Mouse (Mus musculus) stomach, embryonic 16.5 days (tissue): ENCODE results near the gene Por. TPM values are rescaled to one million over a fixed set of nuclear protein-coding genes. Genes with fewer than 3 reads are reported as not detected.

Source experiments
- ATAC-seq: fragments of 200-750 bp; cut with Nextera tagmentation; 2 replicates; pipeline ENCODE4 v1.8.0; 2017; ENCODE audit warnings: moderate number of reproducible peaks, moderate TSS enrichment; ENCODE audit not compliant: insufficient read depth, low FRiP score
- H3K27ac ChIP-seq: fragments of 300-500 bp; sonication (generic); 2 replicates; pipeline ENCODE4 v1.5.1; 2014; ENCODE audit warnings: low read length
- H3K27me3 ChIP-seq: fragments of 300-500 bp; sonication (generic); 2 replicates; pipeline ENCODE4 v1.6.1; 2014; ENCODE audit warnings: low read length, control low read depth, mixed read lengths; ENCODE audit not compliant: control insufficient read depth, insufficient read depth
- H3K36me3 ChIP-seq: fragments of 300-500 bp; sonication (generic); 2 replicates; pipeline ENCODE4 v1.6.1; 2014; ENCODE audit warnings: low read length; ENCODE audit not compliant: control insufficient read depth, insufficient read depth
- H3K4me1 ChIP-seq: fragments of 300-500 bp; sonication (generic); 2 replicates; pipeline ENCODE4 v1.6.1; 2014; ENCODE audit warnings: low read length, control low read depth, mixed read lengths; ENCODE audit not compliant: control insufficient read depth, insufficient read depth
- H3K4me2 ChIP-seq: fragments of 300-500 bp; sonication (generic); 2 replicates; pipeline ENCODE4 v1.6.1; 2014; ENCODE audit warnings: low read depth, low read length, mixed read lengths
- H3K4me3 ChIP-seq: fragments of 300-500 bp; sonication (generic); replicated peaks from 2 replicates; pipeline ENCODE4 v1.5.1; 2014; ENCODE audit warnings: mild to moderate bottlenecking, low read length
- H3K9ac ChIP-seq: fragments of 300-500 bp; sonication (generic); 2 replicates; pipeline ENCODE4 v1.6.1; 2014; ENCODE audit warnings: low read length
- H3K9me3 ChIP-seq: fragments of 300-500 bp; sonication (generic); replicated peaks from 2 replicates; pipeline ENCODE4 v1.6.1; 2016; ENCODE audit warnings: low read length, control low read depth; ENCODE audit not compliant: control insufficient read depth
- WGBS: fragments of 180-500 bp; shearing (Covaris S2); extraction: QIAGEN DNeasy Blood & Tissue Kit; methylation state at CpG from one replicate; pipeline ENCODE4 v1.1.7; 2014; 5-methylcytosine and 5-hydroxymethylcytosine counted together
- polyA plus RNA-seq: library from polyadenylated mRNA; unstranded; fragments of >200 nt; fragmentation: Nextera tagmentation; extraction: Ambion mirVana; gene quantifications from 2 replicates; pipeline ENCODE4 v1.2.1, GENCODE M21; 2015

The Por gene
- polyA plus RNA-seq, 1 experiment from 2014 or later = 136 TPM

- peak overlapping the region; percentile 96 for H3K4me3 ChIP-seq
Observed at GRCm38 (mm10) chr5:135742941-135743740, 73.3 kb downstream of the Por start.

DNA sequence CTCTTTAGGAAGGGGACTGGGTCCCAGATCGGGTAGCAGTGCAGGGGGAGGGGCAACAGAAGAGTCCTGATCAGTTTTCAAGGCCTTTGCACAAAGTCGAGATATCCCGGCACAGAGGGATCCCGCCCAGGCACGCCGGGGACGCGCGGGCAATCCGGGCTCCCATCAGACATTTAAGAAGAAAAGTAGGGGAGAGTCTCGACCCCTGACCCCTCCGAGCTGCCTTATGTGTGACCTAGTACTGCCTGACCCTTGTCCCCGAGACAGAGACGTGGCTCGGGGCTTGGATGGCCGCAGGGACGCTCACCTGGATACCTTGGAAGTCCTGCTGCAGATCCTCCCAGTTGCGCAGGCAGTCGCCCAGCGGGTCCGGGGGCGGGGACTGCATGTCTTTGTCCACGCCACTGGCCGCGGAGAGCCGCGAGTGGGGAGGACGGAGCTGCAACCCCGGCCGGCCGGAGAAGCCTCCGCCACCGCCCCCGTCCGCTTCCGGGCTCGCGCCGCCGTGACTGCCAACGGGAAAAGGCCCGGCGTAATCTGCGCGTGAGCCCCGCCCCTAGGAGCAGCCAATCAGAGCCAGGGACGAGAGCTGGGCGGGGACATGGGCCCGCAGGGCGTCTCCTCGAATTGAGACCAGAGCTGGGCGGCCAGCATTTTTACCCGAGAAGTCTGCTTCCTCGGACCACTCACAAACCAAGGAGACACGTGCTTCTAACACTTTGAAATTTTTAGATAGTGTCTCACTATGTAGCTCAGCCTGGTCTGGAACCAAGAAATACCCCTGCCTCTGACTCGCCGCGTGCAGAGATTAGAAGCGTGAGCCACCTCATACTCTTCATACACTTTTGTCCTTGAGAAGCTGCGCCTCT is 74.1 kb downstream of the Por start, which contains the start of gene Tmem120a:
Gene Tmem120a (minus strand): TSS at position 708 of the 869 bp plus-strand sequence.
- Histone ChIP-seq H3K9me3 (peaks cover 13% of the 10 kb centered on the region; the same call in 1 of the 2 replicates), H3K9ac (peak within 1 kb of the TSS; percentile 87), H3K4me3 (peak within 1 kb of the TSS; percentile 96), H3K27me3 (no peaks in the 10 kb centered on the region), H3K4me2 (peak within 1 kb of the TSS; percentile 78), H3K36me3 (no peaks in the 10 kb centered on the region), H3K4me1 (peaks cover 9% of the 10 kb centered on the region), H3K27ac (peak within 1 kb of the TSS; percentile 67)
- WGBS = under 1% methylated on average over 60 of the region's 60 CpGs
- ATAC-seq = peak; percentile 97

More at GRCm38 (mm10) chr5:135742941-135743740, 73.3 kb downstream of the Por start:
- Histone ChIP-seq H3K27ac (no peak overlapping the region), H3K4me2 (peak overlapping the region; percentile 78), H3K27me3 (no peaks in the 10 kb centered on the region), H3K9ac (peak overlapping the region; percentile 87), H3K9me3 (peaks cover 13% of the 10 kb centered on the region; the same call in 1 of the 2 replicates), H3K4me1 (peaks cover 9% of the 10 kb centered on the region), H3K36me3 (no peaks in the 10 kb centered on the region)
- WGBS = 23% methylated on average over 18 of the region's 18 CpGs
- ATAC-seq = no peak

- H3K9ac ChIP-seq = peak overlapping the region; percentile 87
- peak; percentile 9 for ATAC-seq
- H3K27me3 ChIP-seq = no peaks in the 10 kb centered on the region
- peaks cover 13% of the 10 kb centered on the region; the same call in 1 of the 2 replicates for H3K9me3 ChIP-seq
- peak overlapping the region; percentile 78 for H3K4me2 ChIP-seq
- no peaks in the 10 kb centered on the region for H3K36me3 ChIP-seq
- peak overlapping the region; percentile 96 for H3K4me3 ChIP-seq
- WGBS = 14% methylated on average over 12 of the region's 12 CpGs
- peak overlapping the region; percentile 67 for H3K27ac ChIP-seq
- H3K4me1 ChIP-seq = peaks cover 9% of the 10 kb centered on the region
Observed at GRCm38 (mm10) chr5:135744742-135745141, 74.9 kb downstream of the Por start.

- 67% methylated on average over 1 of the region's 1 CpGs for WGBS
- no peak overlapping the region for H3K27ac ChIP-seq
- no peak for ATAC-seq
- no peaks in the 10 kb centered on the region for H3K4me1 ChIP-seq
- no peak overlapping the region for H3K4me3 ChIP-seq
- no peak overlapping the region for H3K9ac ChIP-seq
- no peak overlapping the region for H3K4me2 ChIP-seq
- H3K9me3 ChIP-seq = peaks cover 13% of the 10 kb centered on the region; the same call in 1 of the 2 replicates
- H3K36me3 ChIP-seq = no peaks in the 10 kb centered on the region
- H3K27me3 ChIP-seq = no peaks in the 10 kb centered on the region
Observed at GRCm38 (mm10) chr5:135751041-135751440, 81.2 kb downstream of the Por start.

DNA sequence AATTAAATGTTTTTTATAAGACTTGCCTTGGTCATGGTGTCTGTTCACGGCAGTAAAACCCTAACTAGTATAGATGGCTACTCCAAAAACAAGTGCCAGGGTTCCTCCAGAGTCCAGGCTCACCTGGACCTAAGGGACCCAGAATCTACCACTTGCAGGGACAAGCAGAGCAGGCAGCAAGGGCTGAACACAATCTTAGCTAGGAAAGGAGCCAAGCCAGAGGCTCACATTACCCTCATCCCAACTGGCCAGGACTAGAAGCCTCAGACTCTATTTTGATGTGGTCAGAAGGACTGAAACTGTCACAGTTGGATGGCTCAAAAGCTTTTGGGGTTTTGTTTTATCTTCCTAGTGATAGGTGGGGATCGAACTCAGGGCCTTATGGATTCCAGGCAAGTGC is 81.8 kb downstream of the Por start:
- Histone ChIP-seq H3K4me2 (no peak overlapping the region), H3K9me3 (peaks cover 13% of the 10 kb centered on the region; the same call in 1 of the 2 replicates), H3K4me1 (no peaks in the 10 kb centered on the region), H3K27me3 (no peaks in the 10 kb centered on the region), H3K4me3 (no peak overlapping the region), H3K9ac (no peak overlapping the region), H3K36me3 (no peaks in the 10 kb centered on the region), H3K27ac (no peak overlapping the region)
- WGBS = 79% methylated on average over 2 of the region's 2 CpGs
- no peak for ATAC-seq

DNA sequence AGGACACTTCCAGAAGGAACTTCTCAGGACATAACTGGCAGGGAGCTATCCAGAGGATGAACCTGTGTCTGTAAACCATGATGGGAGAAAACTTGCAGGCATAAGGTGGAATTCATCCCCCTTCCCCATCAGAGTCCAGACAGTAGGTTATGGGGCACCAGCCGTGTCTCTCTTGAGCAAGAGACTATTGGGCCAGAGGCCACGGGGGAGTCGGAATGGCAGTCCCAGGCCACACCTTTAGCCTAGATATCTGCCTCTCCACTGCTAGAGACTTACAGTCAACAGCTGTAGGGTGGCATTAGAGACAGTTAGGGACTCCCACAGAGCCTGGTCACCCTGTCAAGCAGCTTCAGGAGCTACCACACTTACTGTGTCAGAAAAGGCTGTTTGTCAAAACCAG is 92.0 kb downstream of the Por start:
- ATAC-seq = no peak
- H3K27me3 ChIP-seq = no peaks in the 10 kb centered on the region
- no peak overlapping the region for H3K27ac ChIP-seq
- H3K36me3 ChIP-seq = no peaks in the 10 kb centered on the region
- WGBS = 67% methylated on average over 3 of the region's 3 CpGs
- H3K9ac ChIP-seq = no peak overlapping the region
- H3K4me1 ChIP-seq = no peaks in the 10 kb centered on the region
- no peak overlapping the region for H3K4me3 ChIP-seq
- H3K4me2 ChIP-seq = no peak overlapping the region
- no peaks in the 10 kb centered on the region for H3K9me3 ChIP-seq

DNA sequence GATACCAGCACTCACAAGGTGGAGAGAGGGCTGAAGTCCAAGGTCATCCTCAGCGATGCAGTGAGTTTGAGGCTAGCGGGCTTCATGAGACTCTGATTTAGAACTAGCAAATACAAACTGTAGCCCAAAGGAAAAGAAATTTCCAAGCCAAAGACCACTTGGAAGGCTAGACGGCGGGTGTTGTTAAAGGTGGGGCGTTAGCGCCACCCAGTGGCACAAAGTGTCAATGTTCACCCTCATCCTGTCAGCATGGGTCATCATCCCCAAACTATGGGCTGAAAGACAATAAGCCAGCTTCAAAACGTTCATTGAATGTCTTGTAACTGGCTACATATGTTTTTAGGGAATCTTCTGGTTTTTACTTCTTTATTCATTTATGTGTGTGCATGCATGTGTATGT is 93.7 kb downstream of the Por start:
- WGBS = 3% methylated on average over 7 of the region's 7 CpGs
- Histone ChIP-seq H3K27me3 (no peaks in the 10 kb centered on the region), H3K27ac (no peak overlapping the region), H3K9me3 (no peaks in the 10 kb centered on the region), H3K9ac (no peak overlapping the region), H3K4me3 (no peak overlapping the region), H3K36me3 (no peaks in the 10 kb centered on the region), H3K4me1 (no peaks in the 10 kb centered on the region), H3K4me2 (no peak overlapping the region)
- ATAC-seq = no peak

DNA sequence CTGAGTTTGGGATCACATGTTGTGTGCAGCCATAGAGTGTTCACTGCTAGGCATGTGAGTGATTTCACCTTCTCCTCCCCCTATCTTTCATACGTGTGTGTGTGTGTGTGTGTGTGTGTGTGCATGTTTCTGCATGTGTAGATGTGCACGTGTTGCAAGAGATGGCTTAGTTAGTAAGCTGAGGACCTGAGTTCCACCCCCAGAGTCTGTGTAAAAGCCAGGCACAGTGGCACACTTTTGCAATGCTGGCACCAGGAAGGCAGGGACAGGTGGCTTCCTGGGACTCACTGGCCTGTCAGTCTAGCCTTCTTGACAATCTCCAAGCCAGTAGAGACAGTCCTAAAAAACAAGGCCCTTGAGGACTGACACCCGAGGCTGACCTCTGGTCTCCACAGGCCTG is 95.1 kb downstream of the Por start:
- Histone ChIP-seq H3K4me1 (no peaks in the 10 kb centered on the region), H3K9ac (no peak overlapping the region), H3K27me3 (no peaks in the 10 kb centered on the region), H3K4me2 (no peak overlapping the region), H3K36me3 (no peaks in the 10 kb centered on the region), H3K9me3 (no peaks in the 10 kb centered on the region), H3K4me3 (no peak overlapping the region), H3K27ac (no peak overlapping the region)
- WGBS = 58% methylated on average over 3 of the region's 3 CpGs
- no peak for ATAC-seq

- 32% methylated on average over 3 of the region's 3 CpGs for WGBS
- Histone ChIP-seq H3K27ac (no peak overlapping the region), H3K4me3 (no peak overlapping the region)
Observed at GRCm38 (mm10) chr5:135772519-135772918, 102.7 kb downstream of the Por start.

More at GRCm38 (mm10) chr5:135772519-135772918, 102.7 kb downstream of the Por start:
- no peak for ATAC-seq
- Histone ChIP-seq H3K9ac (no peak overlapping the region), H3K9me3 (no peaks in the 10 kb centered on the region), H3K36me3 (no peaks in the 10 kb centered on the region), H3K4me1 (peaks cover 2% of the 10 kb centered on the region), H3K4me2 (no peak overlapping the region), H3K27me3 (no peaks in the 10 kb centered on the region)
